Mouse (Mus musculus) gastrocnemius, adult 18-20 months (tissue): ENCODE measurements around the gene Krtcap2. TPM values are rescaled to one million over a fixed set of nuclear protein-coding genes. Genes with fewer than 3 reads are reported as not detected.

ENCODE experiments used
- DNase-seq: peaks from one replicate; pipeline ENCODE4 v3.0.0; 2021; ENCODE audit warnings: low spot score
- microRNA-seq: library from miRNA; unstranded; fragments of <30 nt; microRNA quantifications from one replicate; pipeline ENCODE4 v1.2.0, GENCODE M21; 2021
- total RNA-seq, 2 experiments: library from RNA; stranded (reverse); gene quantifications; 2 replicates each; pipeline ENCODE4 v1.2.3; 2021

Gene Krtcap2
- total RNA-seq, 2 experiments from 2014 or later: 70.2 to 74.5 TPM

- DNase-seq: no peak
Measured at GRCm38 (mm10) chr3:89280606-89281511, 35.1 kb downstream of the Krtcap2 start, which contains the start of gene Efna1. Gene Efna1 (minus strand): TSS chr3:89281142.

- DNase-seq: peak; percentile 85
Measured at GRCm38 (mm10) chr3:89281579-89282290, 36.0 kb downstream of the Krtcap2 start.

GRCm38 (mm10) chr3:89282291-89282643 is 36.5 kb downstream of the Krtcap2 start:
- DNase-seq: no peak

GRCm38 (mm10) chr3:89284261-89284660 is 38.5 kb downstream of the Krtcap2 start:
- no peak for DNase-seq

- no peak for DNase-seq
Measured at GRCm38 (mm10) chr3:89285526-89285925, 39.8 kb downstream of the Krtcap2 start.

- no peak for DNase-seq
Measured at GRCm38 (mm10) chr3:89287286-89287685, 41.5 kb downstream of the Krtcap2 start.

- peak; percentile 68 for DNase-seq
Measured at GRCm38 (mm10) chr3:89288503-89288928, 42.8 kb downstream of the Krtcap2 start.

- no peak for DNase-seq
Measured at GRCm38 (mm10) chr3:89291874-89292273, 46.1 kb downstream of the Krtcap2 start.

- DNase-seq: no peak
Measured at GRCm38 (mm10) chr3:89292303-89292702, 46.5 kb downstream of the Krtcap2 start.

- no peak for DNase-seq
Measured at GRCm38 (mm10) chr3:89293247-89293918, 47.6 kb downstream of the Krtcap2 start.

GRCm38 (mm10) chr3:89294195-89294594 is 48.4 kb downstream of the Krtcap2 start:
- DNase-seq: no peak

- no peak for DNase-seq
Measured at GRCm38 (mm10) chr3:89295685-89296230, 50.0 kb downstream of the Krtcap2 start.

- no peak for DNase-seq
Measured at GRCm38 (mm10) chr3:89296761-89297396, 51.1 kb downstream of the Krtcap2 start.

GRCm38 (mm10) chr3:89298908-89299307 is 53.1 kb downstream of the Krtcap2 start:
- no peak for DNase-seq

GRCm38 (mm10) chr3:89299499-89299898 is 53.7 kb downstream of the Krtcap2 start:
- DNase-seq: no peak

Small RNA genes within 50 kb of the gene (microRNA-seq; reads per million reads assigned to microRNA genes)
- gene Mir92b: 29.0 reads per million, percentile 41 among the genes with 10 or more reads in this experiment

Other genes starting within 250 kb of the Krtcap2 start
- 10 to 100 TPM; 15.4 to 20.2 TPM for gene Rusc1, start 152.7 kb upstream of the Krtcap2 start, total RNA-seq
- gene Gm43738, start 144.9 kb upstream of the Krtcap2 start, total RNA-seq: not detected
- gene Fdps, start 144.0 kb upstream of the Krtcap2 start, total RNA-seq: 10 to 100 TPM; 27.2 to 27.8 TPM
- gene Pklr, start 109.8 kb upstream of the Krtcap2 start, total RNA-seq: not detected
- gene Hcn3, start 85.8 kb upstream of the Krtcap2 start, total RNA-seq: under 1 TPM; 0.14 to 0.26 TPM
- 10 to 100 TPM; 16.6 to 18.6 TPM for gene Clk2, start 81.2 kb upstream of the Krtcap2 start, total RNA-seq
- gene Scamp3, start 68.5 kb upstream of the Krtcap2 start, total RNA-seq: 10 to 100 TPM; 37.8 to 38.4 TPM
- 10 to 100 TPM; 16.5 to 22.2 TPM for gene Fam189b, start 62.8 kb upstream of the Krtcap2 start, total RNA-seq
- gene Gba, start 43.0 kb upstream of the Krtcap2 start, total RNA-seq: 10 to 100 TPM; 15.5 to 17.8 TPM
- 1 to 10 TPM; 3.6 to 9.2 TPM for gene Thbs3, start 30.8 kb upstream of the Krtcap2 start, total RNA-seq
- gene Mtx1, start 18.9 kb upstream of the Krtcap2 start, total RNA-seq: 10 to 100 TPM; 45.4 to 46.7 TPM
- gene Muc1, start 16.9 kb upstream of the Krtcap2 start, total RNA-seq: under 1 TPM; 0.18 to 0.40 TPM
- gene Trim46, start 343 bp downstream of the Krtcap2 start, total RNA-seq: under 1 TPM; 0.14 to 0.31 TPM
- 10 to 100 TPM; 22.6 to 24.3 TPM for gene Dpm3, start 13.4 kb downstream of the Krtcap2 start, total RNA-seq
- gene Slc50a1, start 24.6 kb downstream of the Krtcap2 start, total RNA-seq: 1 to 10 TPM; 7.0 to 8.9 TPM
- gene Efna1, start 35.2 kb downstream of the Krtcap2 start, total RNA-seq: 10 to 100 TPM in 1 of 2 experiments, 1 to 10 TPM in 1; 5.7 to 18.8 TPM
- gene Efna3, start 77.0 kb downstream of the Krtcap2 start, total RNA-seq: not detected
- not detected for gene Efna4, start 92.1 kb downstream of the Krtcap2 start, total RNA-seq
- gene Adam15, start 104.0 kb downstream of the Krtcap2 start, total RNA-seq: 10 to 100 TPM; 16.9 to 26.1 TPM
- gene Dcst2, start 116.0 kb downstream of the Krtcap2 start, total RNA-seq: not detected
- gene Dcst1, start 119.3 kb downstream of the Krtcap2 start, total RNA-seq: not detected
- 10 to 100 TPM; 26.4 to 28.3 TPM for gene Zbtb7b, start 148.8 kb downstream of the Krtcap2 start, total RNA-seq
- under 1 TPM in 1 of 2 experiments, not detected in 1; 0.59 TPM for gene Lenep, start 156.8 kb downstream of the Krtcap2 start, total RNA-seq
- gene Flad1, start 165.9 kb downstream of the Krtcap2 start, total RNA-seq: 10 to 100 TPM; 45.2 to 51.6 TPM
- 1 to 10 TPM; 2.2 to 2.7 TPM for gene Cks1b, start 172.4 kb downstream of the Krtcap2 start, total RNA-seq
- 10 to 100 TPM; 14.7 to 19.1 TPM for gene Shc1, start 172.5 kb downstream of the Krtcap2 start, total RNA-seq
- 10 to 100 TPM in 1 of 2 experiments, 1 to 10 TPM in 1; 7.8 to 11.6 TPM for gene Pygo2, start 184.2 kb downstream of the Krtcap2 start, total RNA-seq
- 100 to 1,000 TPM; 226 to 236 TPM for gene Pbxip1, start 190.7 kb downstream of the Krtcap2 start, total RNA-seq
- 1 to 10 TPM; 8.7 to 9.2 TPM for gene Pmvk, start 208.6 kb downstream of the Krtcap2 start, total RNA-seq